Mouse (Mus musculus): Measurements from ENCODE around the gene Fbxl15. TPM values are rescaled to one million over a fixed set of nuclear protein-coding genes. Genes with fewer than 3 reads are reported as not detected.
A peak's percentile ranks its signal among the peaks of the same experiment; 100 is the strongest.

Gene Fbxl15
- polyA plus RNA-seq, 1 experiment, result 42.8 TPM

GRCm38 (mm10) chr19:46338331-46338936, 10.4 kb downstream of the Fbxl15 start, which contains the start of gene Cuedc2:
Gene Cuedc2 (minus strand): TSS chr19:46338702.
- H3K4me3 ChIP-seq (ENCODE audit: insufficient read depth, low read length), result peak within 1 kb of the TSS; percentile 73
- H3K4me1 ChIP-seq (ENCODE audit: control insufficient read depth, insufficient read depth, low read length), result peaks cover 4% of the 10 kb centered on the region
- peak; percentile 44; the same call in 1 of the 2 replicates for TF ChIP-seq CTCF (IDR thresholded peaks at IDR 0.05; ENCODE audit: extremely low read depth, insufficient read depth, low read length)
- no peak; the same call in 1 of the 2 replicates for TF ChIP-seq POLR2A (IDR thresholded peaks at IDR 0.05; ENCODE audit: extremely low read depth, insufficient read depth, low read length)
- H3K27ac ChIP-seq (ENCODE audit: insufficient read depth, low read length), result peak within 1 kb of the TSS; percentile 43

GRCm38 (mm10) chr19:46338942-46339286, 10.9 kb downstream of the Fbxl15 start:
- Histone ChIP-seq H3K4me3 (ENCODE audit: insufficient read depth, low read length) (peak overlapping the region; percentile 73), H3K4me1 (ENCODE audit: control insufficient read depth, insufficient read depth, low read length) (peaks cover 4% of the 10 kb centered on the region), H3K27ac (ENCODE audit: insufficient read depth, low read length) (peak overlapping the region; percentile 43)
- TF ChIP-seq CTCF (IDR thresholded peaks at IDR 0.05; ENCODE audit: extremely low read depth, insufficient read depth, low read length), result no peak

- Histone ChIP-seq H3K4me3 (ENCODE audit: insufficient read depth, low read length) (peak overlapping the region; percentile 73; the same call in 1 of the 2 replicates), H3K4me1 (ENCODE audit: control insufficient read depth, insufficient read depth, low read length) (peaks cover 4% of the 10 kb centered on the region), H3K27ac (ENCODE audit: insufficient read depth, low read length) (peak overlapping the region; percentile 43)
- TF ChIP-seq POLR2A (IDR thresholded peaks at IDR 0.05; ENCODE audit: extremely low read depth, insufficient read depth, low read length) (no peak), CTCF (IDR thresholded peaks at IDR 0.05; ENCODE audit: extremely low read depth, insufficient read depth, low read length) (no peak)
Observed at GRCm38 (mm10) chr19:46339287-46339971, 11.4 kb downstream of the Fbxl15 start.

GRCm38 (mm10) chr19:46344710-46345419, 16.9 kb downstream of the Fbxl15 start:
- TF ChIP-seq POLR2A (IDR thresholded peaks at IDR 0.05; ENCODE audit: extremely low read depth, insufficient read depth, low read length), result no peak
- Histone ChIP-seq H3K27ac (ENCODE audit: insufficient read depth, low read length) (no peak overlapping the region), H3K4me3 (ENCODE audit: insufficient read depth, low read length) (no peak overlapping the region), H3K4me1 (ENCODE audit: control insufficient read depth, insufficient read depth, low read length) (0 out of 2 replicates have a peak, but pooled peaks cover 1% of the 10 kb centered on the region)

GRCm38 (mm10) chr19:46347146-46347545, 19.2 kb downstream of the Fbxl15 start:
- Histone ChIP-seq H3K27ac (ENCODE audit: insufficient read depth, low read length) (no peak overlapping the region), H3K4me3 (ENCODE audit: insufficient read depth, low read length) (no peak overlapping the region)
- no peak for TF ChIP-seq POLR2A (IDR thresholded peaks at IDR 0.05; ENCODE audit: extremely low read depth, insufficient read depth, low read length)
- TF ChIP-seq CTCF (IDR thresholded peaks at IDR 0.05; ENCODE audit: extremely low read depth, insufficient read depth, low read length), result no peak

GRCm38 (mm10) chr19:46347936-46348668, 20.1 kb downstream of the Fbxl15 start:
- peaks cover 5% of the 10 kb centered on the region; the same call in 1 of the 2 replicates for H3K4me1 ChIP-seq (ENCODE audit: control insufficient read depth, insufficient read depth, low read length)
- TF ChIP-seq CTCF (IDR thresholded peaks at IDR 0.05; ENCODE audit: extremely low read depth, insufficient read depth, low read length) (no peak), POLR2A (IDR thresholded peaks at IDR 0.05; ENCODE audit: extremely low read depth, insufficient read depth, low read length) (no peak)

More at GRCm38 (mm10) chr19:46347146-46347545, 19.2 kb downstream of the Fbxl15 start:
- H3K4me1 ChIP-seq (ENCODE audit: control insufficient read depth, insufficient read depth, low read length), result peaks cover 5% of the 10 kb centered on the region; the same call in 1 of the 2 replicates

GRCm38 (mm10) chr19:46348761-46349458, 20.9 kb downstream of the Fbxl15 start:
- Histone ChIP-seq H3K4me3 (ENCODE audit: insufficient read depth, low read length) (peak overlapping the region; percentile 85), H3K27ac (ENCODE audit: insufficient read depth, low read length) (peak overlapping the region; percentile 96), H3K4me1 (ENCODE audit: control insufficient read depth, insufficient read depth, low read length) (peaks cover 5% of the 10 kb centered on the region; the same call in 1 of the 2 replicates)
- TF ChIP-seq POLR2A (IDR thresholded peaks at IDR 0.05; ENCODE audit: extremely low read depth, insufficient read depth, low read length), result peak; percentile 77
- TF ChIP-seq CTCF (IDR thresholded peaks at IDR 0.05; ENCODE audit: extremely low read depth, insufficient read depth, low read length), result no peak

More at GRCm38 (mm10) chr19:46347936-46348668, 20.1 kb downstream of the Fbxl15 start:
- Histone ChIP-seq H3K4me3 (ENCODE audit: insufficient read depth, low read length) (peak overlapping the region; percentile 85), H3K27ac (ENCODE audit: insufficient read depth, low read length) (peak overlapping the region; percentile 96)

GRCm38 (mm10) chr19:46349550-46349949, 21.6 kb downstream of the Fbxl15 start:
- Histone ChIP-seq H3K4me1 (ENCODE audit: control insufficient read depth, insufficient read depth, low read length) (peaks cover 5% of the 10 kb centered on the region; the same call in 1 of the 2 replicates), H3K27ac (ENCODE audit: insufficient read depth, low read length) (no peak overlapping the region), H3K4me3 (ENCODE audit: insufficient read depth, low read length) (peak overlapping the region; percentile 85)
- TF ChIP-seq CTCF (IDR thresholded peaks at IDR 0.05; ENCODE audit: extremely low read depth, insufficient read depth, low read length) (no peak), POLR2A (IDR thresholded peaks at IDR 0.05; ENCODE audit: extremely low read depth, insufficient read depth, low read length) (no peak)

All from cortical plate, adult 2 months (tissue).